Mouse (Mus musculus) heart, embryonic 16.5 days (tissue): ENCODE measurements at regions not wholly inside any gene's neighbourhood (a gene's known extent, or its start where the extent isn't known, plus 50 kb on each side); places are given as distances from the start of the nearest gene placed in this dataset.

Experiments used
- ATAC-seq: fragments of 200-750 bp; cut with Nextera tagmentation; replicated peaks from 2 replicates; pipeline ENCODE4 v1.8.0; 2017; ENCODE audit warnings: moderate number of reproducible peaks; ENCODE audit not compliant: insufficient read depth, low FRiP score; ENCODE audit errors: extremely low read depth
- H3K27ac ChIP-seq: fragments of 300-500 bp; sonication (generic); 2 replicates; pipeline ENCODE4 v1.5.1; 2014; ENCODE audit warnings: mild to moderate bottlenecking, low read length, control low read depth, moderate library complexity
- H3K27me3 ChIP-seq: fragments of 300-500 bp; sonication (generic); 2 replicates; pipeline ENCODE4 v1.6.1; 2014; ENCODE audit warnings: low read length, mixed read lengths; ENCODE audit not compliant: control insufficient read depth, insufficient read depth
- H3K36me3 ChIP-seq: fragments of 300-500 bp; sonication (generic); 2 replicates; pipeline ENCODE4 v1.6.1; 2014; ENCODE audit not compliant: control insufficient read depth, insufficient read depth
- H3K4me1 ChIP-seq: fragments of 300-500 bp; sonication (generic); 2 replicates; pipeline ENCODE4 v1.6.1; 2014; ENCODE audit warnings: low read length, mixed read lengths; ENCODE audit not compliant: control insufficient read depth, insufficient read depth
- H3K4me2 ChIP-seq: fragments of 300-500 bp; sonication (generic); 2 replicates; pipeline ENCODE4 v1.6.1; 2014; ENCODE audit warnings: low read depth, mild to moderate bottlenecking, control low read depth, low read length
- H3K4me3 ChIP-seq: fragments of 300-500 bp; sonication (generic); 2 replicates; pipeline ENCODE4 v1.5.1; 2014; ENCODE audit warnings: mild to moderate bottlenecking, control low read depth, low read length
- H3K9ac ChIP-seq: fragments of 300-500 bp; sonication (generic); 2 replicates; pipeline ENCODE4 v1.6.1; 2014; ENCODE audit warnings: low read length, control low read depth
- H3K9me3 ChIP-seq: fragments of 300-500 bp; sonication (generic); replicated peaks from 2 replicates; pipeline ENCODE4 v1.6.1; 2016; ENCODE audit warnings: low read length; ENCODE audit not compliant: control insufficient read depth
- WGBS: fragments of 180-500 bp; shearing (Covaris S2); extraction: QIAGEN DNeasy Blood & Tissue Kit; methylation state at CpG from one replicate; pipeline ENCODE4 v1.1.7; 2014; 5-methylcytosine and 5-hydroxymethylcytosine counted together

GRCm38 (mm10) chr10:92021036-92021435 is 701.2 kb downstream of the Nedd1 start:
- Histone ChIP-seq H3K27me3 (no peaks in the 10 kb centered on the region), H3K4me1 (no peaks in the 10 kb centered on the region), H3K9me3 (no peaks in the 10 kb centered on the region), H3K4me2 (no peak overlapping the region), H3K4me3 (no peak overlapping the region), H3K36me3 (no peaks in the 10 kb centered on the region), H3K9ac (no peak overlapping the region), H3K27ac (no peak overlapping the region)
- 51% methylated on average over 1 of the region's 1 CpGs for WGBS
- no peak for ATAC-seq

- WGBS, result 50% methylated on average over 10 of the region's 10 CpGs
- no peaks in the 10 kb centered on the region for H3K9me3 ChIP-seq
- H3K4me2 ChIP-seq, result no peak overlapping the region
- H3K27ac ChIP-seq, result no peak overlapping the region
- no peaks in the 10 kb centered on the region for H3K27me3 ChIP-seq
- H3K9ac ChIP-seq, result no peak overlapping the region
- H3K4me3 ChIP-seq, result no peak overlapping the region
- no peaks in the 10 kb centered on the region for H3K36me3 ChIP-seq
- no peaks in the 10 kb centered on the region for H3K4me1 ChIP-seq
- no peak for ATAC-seq
Observed at GRCm38 (mm10) chr10:92009551-92009950, 712.7 kb downstream of the Nedd1 start.

DNA sequence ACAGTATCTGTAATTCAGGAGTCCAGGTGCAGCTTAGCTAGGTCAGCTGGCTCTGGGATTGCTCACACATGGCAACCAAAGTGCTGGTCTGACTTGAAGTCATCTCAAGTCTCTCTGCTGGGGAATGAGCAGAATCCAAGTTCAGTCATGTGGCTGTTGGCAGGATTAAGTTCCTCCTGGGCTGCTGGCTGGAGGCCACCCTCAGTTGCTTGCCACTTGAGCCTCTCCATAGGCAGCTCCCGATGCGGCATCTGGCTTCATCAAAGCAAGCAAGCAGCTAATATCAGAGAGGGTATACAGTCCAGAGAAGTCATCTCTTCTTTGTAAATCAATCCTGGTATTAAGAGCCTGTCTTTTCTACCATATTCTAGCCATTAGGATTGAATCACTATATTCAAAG is 714.3 kb downstream of the Nedd1 start:
- H3K27ac ChIP-seq, result no peak overlapping the region
- H3K4me2 ChIP-seq, result no peak overlapping the region
- no peak overlapping the region for H3K9ac ChIP-seq
- no peaks in the 10 kb centered on the region for H3K27me3 ChIP-seq
- H3K4me3 ChIP-seq, result no peak overlapping the region
- H3K36me3 ChIP-seq, result no peaks in the 10 kb centered on the region
- H3K9me3 ChIP-seq, result no peaks in the 10 kb centered on the region
- 70% methylated on average over 2 of the region's 2 CpGs for WGBS
- ATAC-seq, result no peak
- H3K4me1 ChIP-seq, result no peaks in the 10 kb centered on the region

- H3K9ac ChIP-seq, result no peak overlapping the region
- no peaks in the 10 kb centered on the region for H3K36me3 ChIP-seq
- WGBS, result 72% methylated on average over 3 of the region's 3 CpGs
- no peak overlapping the region for H3K27ac ChIP-seq
- no peaks in the 10 kb centered on the region for H3K4me1 ChIP-seq
- no peaks in the 10 kb centered on the region for H3K27me3 ChIP-seq
- no peak for ATAC-seq
- no peaks in the 10 kb centered on the region for H3K9me3 ChIP-seq
- no peak overlapping the region for H3K4me3 ChIP-seq
- H3K4me2 ChIP-seq, result no peak overlapping the region
Observed at GRCm38 (mm10) chr10:92006467-92006866, 715.8 kb downstream of the Nedd1 start.

- ATAC-seq, result no peak
- no peak overlapping the region for H3K27ac ChIP-seq
- H3K27me3 ChIP-seq, result no peaks in the 10 kb centered on the region
- no peaks in the 10 kb centered on the region for H3K4me1 ChIP-seq
- H3K9me3 ChIP-seq, result no peaks in the 10 kb centered on the region
- H3K4me2 ChIP-seq, result no peak overlapping the region
- no peak overlapping the region for H3K9ac ChIP-seq
- WGBS, result 71% methylated on average over 4 of the region's 4 CpGs
- H3K36me3 ChIP-seq, result no peaks in the 10 kb centered on the region
- H3K4me3 ChIP-seq, result no peak overlapping the region
Observed at GRCm38 (mm10) chr10:91991040-91991439, 731.2 kb downstream of the Nedd1 start.

DNA sequence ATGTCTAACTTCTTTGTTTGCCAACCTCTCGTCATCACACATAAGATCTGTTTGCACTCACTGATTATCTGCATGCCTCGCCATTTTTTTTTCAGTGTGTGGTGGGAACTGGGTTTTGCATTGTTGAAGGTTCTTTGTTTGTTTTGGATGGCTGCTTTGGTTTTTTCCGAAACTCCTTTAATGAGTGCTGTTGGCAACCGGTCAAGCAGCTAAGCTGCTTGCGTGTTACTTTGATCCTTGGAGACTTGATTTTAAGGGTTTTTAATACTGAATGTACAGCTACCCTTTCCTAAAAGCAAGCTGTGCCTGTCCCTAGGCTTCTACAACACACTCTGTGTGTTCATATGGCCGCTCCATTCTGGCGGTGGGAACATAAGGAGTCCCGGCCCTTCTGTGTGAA is 733.9 kb downstream of the Nedd1 start:
- H3K4me3 ChIP-seq, result no peak overlapping the region
- ATAC-seq, result no peak
- no peaks in the 10 kb centered on the region for H3K4me1 ChIP-seq
- no peaks in the 10 kb centered on the region for H3K9me3 ChIP-seq
- no peak overlapping the region for H3K27ac ChIP-seq
- no peak overlapping the region for H3K4me2 ChIP-seq
- H3K27me3 ChIP-seq, result no peaks in the 10 kb centered on the region
- WGBS, result 60% methylated on average over 8 of the region's 8 CpGs
- no peak overlapping the region for H3K9ac ChIP-seq
- no peaks in the 10 kb centered on the region for H3K36me3 ChIP-seq

DNA sequence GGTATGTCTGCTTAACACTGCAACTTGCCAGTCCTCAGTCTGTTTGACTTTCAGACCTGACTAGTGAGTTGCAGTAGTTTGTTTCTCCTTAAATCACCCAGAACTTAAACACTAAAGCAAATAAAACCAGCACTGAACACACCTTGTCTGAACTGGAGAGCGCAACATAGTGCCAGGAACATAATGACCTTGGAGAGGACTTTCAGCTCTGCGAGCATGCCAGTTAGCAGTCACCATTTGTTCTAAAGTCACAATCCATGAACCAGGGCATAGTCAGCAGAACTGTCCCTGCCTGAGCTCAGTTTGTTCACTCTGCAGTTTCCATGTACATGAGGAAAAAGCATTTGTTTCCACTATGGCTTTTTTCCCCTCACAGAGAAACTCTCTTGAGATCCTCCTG is 742.4 kb downstream of the Nedd1 start:
- ATAC-seq, result no peak
- Histone ChIP-seq H3K9me3 (no peaks in the 10 kb centered on the region), H3K27ac (no peak overlapping the region), H3K4me1 (no peaks in the 10 kb centered on the region), H3K4me2 (no peak overlapping the region), H3K27me3 (no peaks in the 10 kb centered on the region), H3K36me3 (no peaks in the 10 kb centered on the region), H3K9ac (no peak overlapping the region), H3K4me3 (no peak overlapping the region)
- WGBS, result 81% methylated on average over 2 of the region's 2 CpGs

GRCm38 (mm10) chr10:91971951-91972350 is 750.3 kb downstream of the Nedd1 start:
- H3K36me3 ChIP-seq, result no peaks in the 10 kb centered on the region
- no peaks in the 10 kb centered on the region for H3K27me3 ChIP-seq
- H3K27ac ChIP-seq, result no peak overlapping the region
- H3K9me3 ChIP-seq, result no peaks in the 10 kb centered on the region
- H3K4me1 ChIP-seq, result no peaks in the 10 kb centered on the region
- no peak overlapping the region for H3K9ac ChIP-seq
- H3K4me2 ChIP-seq, result no peak overlapping the region
- 75% methylated on average over 2 of the region's 2 CpGs for WGBS
- ATAC-seq, result no peak
- no peak overlapping the region for H3K4me3 ChIP-seq

GRCm38 (mm10) chr10:91967570-91968310 is 754.5 kb downstream of the Nedd1 start:
- 82% methylated on average over 18 of the region's 18 CpGs for WGBS
- H3K9ac ChIP-seq, result no peak overlapping the region
- H3K4me2 ChIP-seq, result no peak overlapping the region
- H3K27me3 ChIP-seq, result no peaks in the 10 kb centered on the region
- no peaks in the 10 kb centered on the region for H3K36me3 ChIP-seq
- H3K4me1 ChIP-seq, result no peaks in the 10 kb centered on the region
- no peak for ATAC-seq
- H3K9me3 ChIP-seq, result no peaks in the 10 kb centered on the region
- H3K27ac ChIP-seq, result no peak overlapping the region
- H3K4me3 ChIP-seq, result no peak overlapping the region
